Mouse (Mus musculus) WW6 (cell line): ENCODE measurements around the gene Nsg2.

Source experiments
- DNase-seq: peaks from one replicate; pipeline ENCODE4 v3.0.0-alpha.2; 2013; ENCODE audit warnings: low read depth, low spot score

The Nsg2 gene

GRCm38 (mm10) chr11:32083462-32083861, 83.2 kb downstream of the Nsg2 start:
- no peak for DNase-seq

- DNase-seq = no peak
Observed at GRCm38 (mm10) chr11:32086525-32086924, 86.3 kb downstream of the Nsg2 start.

- peak; percentile 33 for DNase-seq
Observed at GRCm38 (mm10) chr11:32087376-32087775, 87.1 kb downstream of the Nsg2 start.

- DNase-seq = no peak
Observed at GRCm38 (mm10) chr11:32087779-32088442, 87.6 kb downstream of the Nsg2 start.

- DNase-seq = no peak
Observed at GRCm38 (mm10) chr11:32095793-32096192, 95.5 kb downstream of the Nsg2 start.

GRCm38 (mm10) chr11:32096346-32096745, 96.1 kb downstream of the Nsg2 start:
- DNase-seq = no peak

- no peak for DNase-seq
Observed at GRCm38 (mm10) chr11:32101059-32101632, 100.9 kb downstream of the Nsg2 start.

GRCm38 (mm10) chr11:32102976-32103375, 102.7 kb downstream of the Nsg2 start:
- peak; percentile 38 for DNase-seq

GRCm38 (mm10) chr11:32104406-32105116, 104.3 kb downstream of the Nsg2 start:
- peak; percentile 48 for DNase-seq

GRCm38 (mm10) chr11:32105750-32106646, 105.7 kb downstream of the Nsg2 start:
- DNase-seq = no peak

GRCm38 (mm10) chr11:32106647-32106985, 106.4 kb downstream of the Nsg2 start:
- DNase-seq = no peak

GRCm38 (mm10) chr11:32108441-32108840, 108.2 kb downstream of the Nsg2 start:
- no peak for DNase-seq
